Mouse (Mus musculus) cerebellum, adult 11-12 months (tissue): Measurements from ENCODE around the gene Lrr1.
A peak's percentile ranks its signal among the peaks of the same experiment; 100 is the strongest.
"Not testable (repeated sequence)": the region's sequence is repeated elsewhere in the genome, so short reads cannot be mapped to it uniquely, and the experiment has no call there.

Experiments used
- DNase-seq: peaks from one replicate; pipeline ENCODE4 v3.0.0; 2022

Lrr1 gene

GRCm38 (mm10) chr12:69164904-69165303 lies 3.7 kb upstream of the Lrr1 start:
- no peak for DNase-seq

GRCm38 (mm10) chr12:69166861-69167581 lies 1.6 kb upstream of the Lrr1 start:
- not testable (repeated sequence) for DNase-seq

- no peak for DNase-seq
Measured at GRCm38 (mm10) chr12:69167656-69168460, 756 bp upstream of the Lrr1 start.

GRCm38 (mm10) chr12:69171307-69171706 lies 2.7 kb downstream of the Lrr1 start:
- no peak for DNase-seq

DNA sequence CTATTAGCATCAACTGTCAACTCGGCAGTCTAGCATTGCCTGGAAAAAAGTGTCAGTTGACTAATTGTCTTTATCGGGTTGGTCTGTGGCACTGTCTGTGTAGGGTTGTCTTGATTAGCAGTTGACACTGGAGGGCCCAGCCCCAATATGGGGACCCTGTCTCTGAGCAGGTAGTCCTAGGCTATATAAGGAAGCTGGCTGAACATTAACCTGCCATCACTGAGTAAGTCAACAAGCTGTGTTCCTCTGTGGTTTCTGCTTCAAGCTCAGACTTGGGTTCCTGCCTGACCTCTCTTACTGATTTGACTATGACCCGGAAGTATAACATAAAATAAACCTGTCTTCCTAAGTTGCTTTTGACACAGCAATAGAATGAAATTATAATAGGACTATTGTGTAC lies 7.4 kb downstream of the Lrr1 start:
- DNase-seq: no peak

- no peak for DNase-seq
Measured at GRCm38 (mm10) chr12:69177526-69177925, 8.9 kb downstream of the Lrr1 start.

DNA sequence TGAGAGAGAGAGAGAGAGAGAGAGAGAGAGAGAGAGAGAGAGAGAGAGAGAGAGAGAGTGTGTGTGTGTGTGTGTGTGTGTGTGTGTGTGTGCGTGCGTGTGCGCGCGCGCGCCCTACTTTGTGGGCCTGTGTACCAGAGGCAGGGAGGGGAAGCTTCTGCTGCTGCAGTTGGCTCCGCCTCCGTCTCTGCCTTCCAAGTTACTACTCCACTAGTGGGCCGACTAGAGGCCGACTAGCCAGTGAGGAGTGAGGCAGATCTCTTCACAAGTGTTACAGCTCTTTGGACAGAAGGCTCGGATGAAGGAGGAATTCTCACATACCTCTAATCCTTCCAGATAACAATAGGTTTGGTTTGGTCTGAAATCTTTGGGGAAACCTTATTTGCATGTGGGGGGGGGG lies 10.8 kb downstream of the Lrr1 start:
- DNase-seq: no peak

- no peak for DNase-seq
Measured at GRCm38 (mm10) chr12:69181800-69182199, 13.2 kb downstream of the Lrr1 start.

DNA sequence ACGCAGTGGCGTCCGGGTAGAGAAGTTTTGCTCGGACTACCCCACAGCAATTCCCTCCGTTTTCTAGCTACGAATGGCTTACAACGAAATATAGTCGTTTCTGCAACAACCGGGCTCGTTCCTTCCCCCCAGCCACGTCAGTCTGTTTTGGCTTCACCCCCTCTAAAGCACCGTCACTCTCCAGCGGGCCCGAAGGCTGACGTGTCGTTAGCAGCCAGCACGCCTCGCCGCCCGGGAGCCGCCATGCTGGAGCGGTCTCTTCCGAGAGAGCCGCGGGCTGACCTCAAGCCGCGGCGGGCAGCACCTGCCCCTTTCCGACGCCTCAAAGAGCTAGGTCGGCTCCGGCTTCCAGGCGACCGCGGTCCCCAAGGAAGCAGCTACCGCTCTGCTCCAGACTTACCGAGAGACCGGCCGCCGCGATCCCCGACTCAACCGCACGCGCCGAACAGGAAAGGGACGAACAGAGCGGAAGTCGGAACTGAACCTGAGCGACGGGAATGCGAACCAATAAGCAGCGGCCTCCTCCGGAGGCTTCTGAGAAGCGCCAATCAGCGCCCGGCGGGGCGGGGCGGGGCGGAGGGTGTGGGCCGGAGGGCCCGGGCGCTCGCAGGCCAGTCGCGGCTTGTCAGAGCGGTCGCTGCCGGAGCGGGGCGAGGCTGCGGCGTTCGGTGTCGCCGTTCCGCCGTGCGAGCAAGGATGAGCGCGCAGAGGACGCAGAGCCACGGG lies 15.1 kb downstream of the Lrr1 start, which contains the start of the genes Rpl36al and Mgat2:
Gene Rpl36al, minus strand, starts transcription at position 501 of the 726 bp plus-strand sequence.
Gene Mgat2, plus strand, starts transcription at position 575 of the 726 bp plus-strand sequence.
- peak; percentile 98 for DNase-seq

GRCm38 (mm10) chr12:69184342-69185295 lies 16.0 kb downstream of the Lrr1 start:
- DNase-seq: no peak

DNA sequence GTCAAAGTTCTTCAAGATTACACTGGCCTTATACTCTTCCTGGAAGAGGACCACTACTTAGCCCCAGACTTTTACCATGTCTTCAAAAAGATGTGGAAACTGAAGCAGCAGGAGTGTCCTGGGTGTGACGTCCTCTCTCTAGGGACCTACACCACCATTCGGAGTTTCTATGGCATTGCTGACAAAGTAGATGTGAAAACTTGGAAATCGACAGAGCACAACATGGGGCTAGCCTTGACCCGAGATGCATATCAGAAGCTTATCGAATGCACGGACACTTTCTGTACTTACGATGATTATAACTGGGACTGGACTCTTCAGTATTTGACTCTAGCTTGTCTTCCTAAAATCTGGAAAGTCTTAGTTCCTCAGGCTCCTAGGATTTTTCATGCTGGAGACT lies 16.8 kb downstream of the Lrr1 start:
- no peak for DNase-seq

DNA sequence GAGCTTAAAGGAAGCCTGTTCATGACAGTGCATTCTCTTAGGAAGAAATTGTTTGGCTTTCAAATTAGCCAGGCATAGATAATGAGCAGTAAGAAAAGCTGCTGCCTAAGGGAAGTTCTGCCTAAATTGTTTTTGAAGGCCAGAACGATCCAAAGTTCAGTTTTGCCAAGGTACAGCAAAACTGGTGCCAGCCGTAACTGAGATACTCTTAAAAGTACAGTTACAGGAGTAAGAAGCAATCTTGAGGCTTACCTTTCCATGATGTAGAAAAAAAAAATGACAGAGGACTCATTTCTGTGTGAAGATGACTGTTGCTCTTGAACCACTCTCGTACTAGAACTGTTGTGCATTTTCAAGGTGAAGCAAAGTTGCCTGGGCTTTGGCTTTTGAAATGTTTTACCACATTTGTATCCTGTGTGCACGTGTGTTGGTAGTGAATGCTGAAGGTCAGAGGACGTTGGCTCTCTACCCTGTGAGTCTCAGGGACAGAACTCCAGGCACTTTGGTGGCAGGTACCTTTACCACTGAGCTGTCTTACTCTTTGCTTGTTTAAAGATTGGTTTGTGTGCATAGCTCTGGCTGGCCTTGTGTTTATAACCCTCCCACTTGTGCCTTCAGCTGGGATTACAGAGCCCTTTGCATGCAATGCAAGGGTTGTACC lies 18.3 kb downstream of the Lrr1 start:
- no peak for DNase-seq

DNA sequence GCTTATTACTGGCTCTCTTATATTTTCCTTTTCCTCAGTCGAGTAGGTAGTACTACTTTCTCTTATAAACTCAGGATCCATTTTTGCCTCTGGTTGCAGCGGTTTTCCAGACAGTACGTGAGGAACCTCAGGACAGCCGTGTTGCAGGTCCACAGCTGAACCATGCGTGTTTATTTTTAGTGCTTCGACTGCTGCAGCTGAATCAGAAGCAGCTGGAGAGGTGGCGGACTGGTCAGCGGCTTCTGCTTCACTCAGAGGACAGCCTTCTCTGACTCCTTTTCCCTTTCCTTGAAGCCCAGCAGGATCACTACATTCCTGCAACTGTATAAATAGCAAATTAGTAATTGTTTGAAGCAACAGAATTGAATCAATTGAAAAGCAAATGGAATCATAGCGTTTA lies 21.5 kb downstream of the Lrr1 start:
- no peak for DNase-seq

DNA sequence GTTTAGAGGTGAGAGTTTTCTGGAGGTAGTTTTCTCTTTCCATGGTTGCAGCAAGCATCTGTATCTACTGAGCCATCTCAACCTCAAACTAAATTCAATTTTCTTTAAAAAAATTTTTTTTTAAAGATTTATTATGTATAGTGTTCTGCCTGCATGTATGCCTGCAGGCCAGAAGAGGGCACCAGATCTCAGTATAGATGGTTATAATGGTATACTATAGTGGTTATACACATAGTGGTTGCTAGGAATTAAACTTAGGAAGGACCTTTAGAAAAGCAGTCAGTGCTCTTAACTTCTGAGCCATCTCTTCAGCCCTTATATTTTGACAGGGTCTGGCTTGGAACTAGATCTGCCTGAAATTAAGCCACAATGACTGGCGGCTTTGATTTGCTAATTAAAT lies 21.9 kb downstream of the Lrr1 start:
- DNase-seq: no peak

- DNase-seq: no peak
Measured at GRCm38 (mm10) chr12:69191396-69191795, 22.8 kb downstream of the Lrr1 start.

GRCm38 (mm10) chr12:69192637-69193036 lies 24.0 kb downstream of the Lrr1 start:
- DNase-seq: no peak

GRCm38 (mm10) chr12:69196444-69197377 lies 28.1 kb downstream of the Lrr1 start, which contains the start of gene Gm49383:
TSS of gene Gm49383 (minus strand) at chr12:69197104.
- peak; percentile 73 for DNase-seq

DNA sequence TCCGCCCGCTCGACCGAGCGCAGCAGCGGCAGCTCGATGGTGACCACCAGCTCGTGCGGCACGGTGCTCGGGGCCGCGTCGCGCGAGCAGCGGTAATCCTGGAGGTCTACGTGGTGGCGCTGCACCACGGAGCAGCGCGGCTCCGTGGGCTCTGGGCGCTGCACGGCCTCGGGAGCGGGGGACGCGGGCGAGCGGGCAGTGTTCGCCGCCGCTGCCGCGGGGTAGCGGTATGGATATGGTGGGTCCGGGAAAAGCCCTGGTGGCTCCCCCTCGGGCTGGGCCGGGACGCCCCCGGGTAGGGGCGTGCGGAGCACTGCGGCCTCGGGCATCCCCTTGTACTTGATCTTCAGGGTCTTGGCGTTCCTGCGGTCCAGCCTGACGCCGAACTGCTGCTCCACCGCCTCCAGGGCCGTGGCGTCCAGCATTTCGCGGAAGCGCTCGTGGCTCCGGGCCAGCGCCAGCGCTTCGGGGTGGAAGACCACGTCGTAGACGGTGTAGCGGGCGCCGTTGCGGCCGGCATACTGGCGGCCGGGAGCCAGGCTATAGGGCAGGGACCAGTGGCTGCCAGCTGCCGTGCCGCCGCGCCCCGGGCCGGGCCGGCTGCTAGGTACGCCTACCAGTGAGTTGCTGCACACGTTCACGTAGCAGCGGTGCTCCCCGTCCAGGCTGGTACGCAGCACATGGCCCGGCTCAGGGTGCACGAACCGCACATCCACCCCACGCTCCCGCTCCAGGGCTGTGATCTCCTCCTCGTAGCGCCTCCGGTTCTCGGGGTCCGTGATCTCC lies 29.0 kb downstream of the Lrr1 start:
- DNase-seq: peak; percentile 61

DNA sequence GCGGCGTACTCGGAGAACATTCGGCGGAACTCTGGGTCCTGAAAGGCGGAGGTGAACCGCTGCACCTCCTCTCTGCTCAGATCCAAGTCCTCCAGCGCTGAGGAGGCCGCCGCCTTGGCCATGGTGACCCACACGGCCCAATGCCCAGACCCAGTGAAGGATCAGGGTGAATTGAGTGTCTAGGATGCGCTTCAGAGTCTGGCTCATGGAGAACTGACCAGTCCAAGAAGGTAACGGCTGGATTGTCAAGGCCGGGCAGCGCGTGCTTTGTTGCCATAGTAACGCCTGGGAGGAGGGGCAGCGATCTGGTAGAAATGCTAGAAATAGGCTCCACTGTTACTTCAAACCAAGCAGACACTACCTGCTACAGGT lies 29.5 kb downstream of the Lrr1 start, which contains the start of gene Dnaaf2:
Gene Dnaaf2, minus strand, starts transcription at position 266 of the 372 bp plus-strand sequence.
- DNase-seq: peak; percentile 64

- no peak for DNase-seq
Measured at GRCm38 (mm10) chr12:69198985-69199384, 30.4 kb downstream of the Lrr1 start.
